Mouse (Mus musculus) pancreas, adult 10 weeks (tissue): ENCODE results near the gene Pptc7. TPM values are rescaled to one million over a fixed set of nuclear protein-coding genes. Genes with fewer than 3 reads are reported as not detected.

Experiments
- polyA plus RNA-seq: library from polyadenylated mRNA; stranded (reverse); fragments of 350-450 nt; fragmentation: Illumina TruSeq; extraction: RNeasy Lipid Tissue Mini Kit (QIAGEN cat#74804); gene quantifications from one replicate; pipeline ENCODE4 v1.2.3, GENCODE M21; 2015; ENCODE audit warnings: low read depth, low replicate concordance; ENCODE audit not compliant: insufficient read depth

Gene Pptc7
- 4.4 TPM for polyA plus RNA-seq

DNA sequence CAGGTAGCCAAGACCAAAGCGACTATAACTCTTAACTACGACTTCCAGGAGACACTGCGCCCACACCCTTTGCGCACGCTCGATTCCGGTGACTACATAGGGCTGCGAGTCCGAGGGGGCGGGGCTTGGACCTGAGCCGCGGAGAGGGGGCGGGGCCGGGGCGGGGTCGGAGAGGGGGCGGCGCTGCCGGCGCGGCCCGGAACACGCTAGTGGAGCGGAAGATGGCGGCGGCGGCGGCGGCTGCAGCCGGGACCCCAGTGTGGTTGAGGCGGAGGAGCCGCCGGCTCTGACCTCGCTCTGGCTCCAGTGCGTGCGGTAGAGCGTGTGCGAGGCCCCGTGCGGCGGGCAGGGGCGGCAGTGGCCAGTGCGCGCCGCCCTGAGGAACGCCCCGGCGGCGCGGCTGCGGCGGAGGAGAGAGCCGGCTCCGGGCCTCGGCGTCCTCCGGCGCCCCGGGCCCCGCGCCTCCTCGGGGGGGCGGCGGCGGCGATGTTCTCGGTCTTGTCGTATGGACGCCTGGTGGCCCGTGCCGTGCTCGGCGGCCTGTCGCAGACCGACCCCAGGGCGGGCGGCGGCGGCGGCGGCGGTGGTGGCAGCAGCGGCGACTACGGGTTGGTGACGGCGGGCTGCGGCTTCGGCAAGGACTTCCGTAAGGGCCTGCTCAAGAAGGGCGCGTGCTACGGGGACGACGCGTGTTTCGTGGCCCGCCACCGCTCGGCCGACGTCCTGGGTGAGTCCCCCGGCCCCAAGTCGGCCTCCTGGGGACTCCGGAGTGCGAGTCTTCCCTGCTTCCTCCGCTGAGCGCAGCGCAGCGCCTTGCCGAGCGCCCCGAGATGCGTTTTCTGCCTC, at the start of gene Pptc7:
Pptc7 (plus strand) TSS at position 183 of the 846 bp plus-strand sequence.

DNA sequence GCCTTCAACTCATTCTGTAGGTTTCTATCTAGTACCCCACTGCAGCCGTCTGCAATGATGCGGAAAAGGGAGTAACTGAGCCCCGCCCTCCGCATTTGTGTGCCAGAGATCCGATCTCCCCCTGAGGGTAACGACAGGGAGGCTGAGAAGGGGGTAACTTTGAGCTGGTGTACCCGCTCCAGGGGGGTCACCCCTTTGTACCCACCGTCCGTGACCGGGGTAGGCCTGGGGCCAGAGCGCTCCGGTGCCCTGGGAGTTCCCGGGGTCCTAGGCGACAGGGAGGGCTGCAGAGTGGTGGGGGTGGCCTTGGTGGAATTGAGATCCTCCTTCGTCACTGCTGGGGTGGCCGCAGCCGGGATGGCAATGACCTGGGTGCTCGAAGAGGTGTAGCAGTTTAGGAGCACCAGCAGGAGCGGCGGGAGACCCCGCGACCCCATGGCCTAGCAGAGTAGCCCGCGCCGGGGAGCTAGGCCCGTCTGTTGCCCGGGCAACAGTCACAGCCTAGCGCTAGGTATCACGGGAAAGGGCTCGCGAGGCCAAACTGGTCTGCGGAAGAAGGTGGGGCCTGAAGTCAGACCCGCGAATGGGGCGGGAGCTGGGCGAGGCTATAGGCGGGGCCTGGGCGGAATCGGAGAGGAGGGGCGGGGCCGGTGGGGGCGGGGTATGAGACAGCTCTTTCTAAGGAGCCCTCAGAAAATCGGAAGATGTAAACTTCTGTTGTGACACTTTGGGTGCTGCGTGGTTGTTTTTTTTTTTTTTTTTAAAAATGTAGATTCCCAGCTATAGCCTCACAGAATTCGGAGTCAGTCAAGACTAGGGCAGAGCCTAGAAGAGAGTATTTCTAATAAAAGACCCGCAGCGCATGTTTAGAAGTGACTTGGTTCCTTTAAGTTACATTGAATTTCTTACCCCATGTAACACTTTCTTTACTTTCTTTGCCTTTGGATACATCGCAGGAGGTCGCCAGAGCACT, 19.9 kb upstream of the Pptc7 start, which contains the start of gene Tctn1:
Tctn1 (minus strand) TSS at position 528 of the 973 bp plus-strand sequence.

DNA sequence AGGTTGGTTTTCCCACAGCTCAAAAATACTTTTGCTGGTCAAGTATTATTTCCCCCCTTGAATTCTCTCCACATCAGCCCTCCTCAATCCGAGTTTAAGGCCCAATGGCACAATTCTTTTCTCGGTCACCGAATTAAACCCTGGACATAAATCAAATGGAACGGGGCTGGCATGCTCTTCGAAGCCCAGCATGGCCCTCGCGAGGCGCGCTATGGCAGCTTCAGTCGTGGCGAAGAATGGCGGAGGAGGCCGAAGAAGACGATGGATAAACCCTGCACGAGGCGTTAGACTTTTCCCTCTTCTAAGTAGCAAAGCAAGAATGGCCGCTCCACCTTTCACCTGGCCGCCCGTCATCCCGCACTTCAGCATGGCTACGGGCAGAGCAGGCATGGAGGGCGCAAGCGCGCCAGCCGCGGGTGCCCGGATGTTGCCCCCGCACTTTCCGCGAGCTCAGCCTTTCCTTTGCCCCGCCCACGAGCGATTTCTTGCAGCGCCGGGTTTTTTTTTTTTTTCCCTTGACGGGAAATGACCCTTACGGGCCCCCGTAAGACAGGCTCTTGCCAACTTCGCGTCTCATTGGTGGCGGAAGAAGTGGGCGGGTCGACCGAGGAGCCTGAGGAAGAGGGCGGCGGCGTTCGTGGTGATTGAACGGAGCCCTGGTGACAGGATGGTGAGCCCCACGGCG, 69.8 kb downstream of the Pptc7 start, which contains the start of the genes Rad9b and Vps29:
Rad9b (minus strand) TSS at position 427 of the 685 bp plus-strand sequence.
Vps29 (plus strand) TSS at position 563 of the 685 bp plus-strand sequence.

GRCm38 (mm10) chr5:122371591-122372191, 87.5 kb downstream of the Pptc7 start, which contains the start of gene Gpn3:
Gene Gpn3, plus strand, starts transcription at chr5:122371876.

DNA sequence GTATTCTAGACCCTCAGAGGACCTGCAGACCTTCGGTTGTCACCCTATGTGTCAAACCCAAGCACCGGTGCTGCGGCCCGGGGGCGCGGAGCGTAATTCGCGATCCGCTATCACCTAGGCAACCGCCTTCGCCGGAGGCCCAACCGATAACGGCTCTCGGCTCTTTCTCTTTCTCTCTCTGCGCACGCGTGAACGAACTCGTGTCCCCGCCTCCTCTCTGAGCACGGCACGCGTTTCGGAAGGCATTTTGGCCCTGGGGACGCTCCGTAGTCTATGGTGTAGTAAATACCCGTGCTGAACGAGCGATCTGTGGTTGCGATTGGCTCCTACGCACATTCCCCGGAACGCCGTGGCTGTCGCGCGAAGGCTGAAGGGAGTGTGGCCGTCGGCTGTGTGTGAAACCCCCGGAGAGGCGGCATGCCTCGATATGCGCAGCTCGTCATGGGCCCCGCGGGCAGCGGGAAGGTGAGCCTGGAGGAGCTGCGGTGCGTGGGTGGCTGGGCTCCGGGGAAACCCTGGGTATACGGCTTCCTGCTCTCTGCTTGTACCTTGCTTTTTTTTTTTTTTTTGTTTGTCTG, 88.1 kb downstream of the Pptc7 start, which contains the start of gene Fam216a:
Fam216a (minus strand) TSS at position 173 of the 578 bp plus-strand sequence.

Other genes starting within 250 kb of the Pptc7 start
- 1.5 TPM for gene Cux2, start 234.3 kb upstream of the Pptc7 start, polyA plus RNA-seq
- gene Myl2, start 183.4 kb upstream of the Pptc7 start, polyA plus RNA-seq: not detected
- not detected for gene Ccdc63, start 143.5 kb upstream of the Pptc7 start, polyA plus RNA-seq
- gene Ppp1cc, start 126.1 kb upstream of the Pptc7 start, polyA plus RNA-seq: 33.8 TPM
- 1.2 TPM for gene Hvcn1, start 77.6 kb upstream of the Pptc7 start, polyA plus RNA-seq
- 4.2 TPM for gene Tctn1, start 19.9 kb upstream of the Pptc7 start, polyA plus RNA-seq
- gene Rad9b, start 69.9 kb downstream of the Pptc7 start, polyA plus RNA-seq: 2.9 TPM
- 18.9 TPM for gene Vps29, start 70.0 kb downstream of the Pptc7 start, polyA plus RNA-seq
- 4.8 TPM for gene Gpn3, start 87.5 kb downstream of the Pptc7 start, polyA plus RNA-seq
- 3.3 TPM for gene Fam216a, start 88.0 kb downstream of the Pptc7 start, polyA plus RNA-seq
- 50.4 TPM for gene Arpc3, start 107.5 kb downstream of the Pptc7 start, polyA plus RNA-seq
- 3.8 TPM for gene Anapc7, start 137.3 kb downstream of the Pptc7 start, polyA plus RNA-seq
- 41.6 TPM for gene Atp2a2, start 217.9 kb downstream of the Pptc7 start, polyA plus RNA-seq